Mouse (Mus musculus): Measurements from ENCODE around the gene Palm2. TPM values are rescaled to one million over a fixed set of nuclear protein-coding genes. Genes with fewer than 3 reads are reported as not detected.

The Palm2 gene
- total and polyA plus RNA-seq, 3 experiments, result not detected

DNA sequence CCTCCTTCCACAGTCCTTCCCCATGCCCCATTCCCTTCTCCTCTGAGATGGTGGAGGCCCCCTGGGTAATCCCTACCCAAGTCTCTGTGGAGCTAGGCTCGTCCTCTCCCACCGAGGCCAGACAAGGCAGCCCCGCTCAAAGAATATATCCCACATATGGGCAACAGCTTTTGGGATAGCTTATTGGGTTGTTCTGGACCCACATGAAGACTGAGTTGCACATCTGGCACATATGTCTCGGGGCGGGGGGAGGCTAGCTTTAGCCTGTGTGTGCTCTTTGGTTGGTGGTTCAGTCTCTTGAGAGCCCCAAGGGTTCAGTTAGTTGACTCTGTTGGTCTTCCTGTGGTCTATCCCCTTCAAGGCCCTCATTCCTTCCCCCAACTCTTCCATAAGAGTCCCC lies 192.9 kb downstream of the Palm2 start:
- Histone ChIP-seq H3K36me3 (ENCODE audit: control insufficient read depth in 1 of 2, insufficient read depth in 2 of 2, low read length in 2 of 2) (no peaks in the 10 kb centered on the region), H3K79me2 (ENCODE audit: control insufficient read depth, insufficient read depth, low read length, poor library complexity) (no peaks in the 10 kb centered on the region), H3K9ac (ENCODE audit: control insufficient read depth, low read depth, low read length, poor library complexity, severe bottlenecking) (no peak overlapping the region), H3K27me3 (ENCODE audit: control insufficient read depth in 1 of 2, insufficient read depth in 2 of 2, low read length in 2 of 2) (peaks cover 0 to 3% of the 10 kb centered on the region in 2 experiments; a peak in 2 of 4 replicates), H3K4me1 (ENCODE audit: control insufficient read depth in 1 of 2, insufficient read depth in 2 of 2, low read length in 2 of 2) (no peaks in the 10 kb centered on the region), H3K9me3 (replicated peaks; ENCODE audit: insufficient read depth, low read length) (no peaks in the 10 kb centered on the region), H3K27ac (ENCODE audit: control insufficient read depth, low read depth, low read length) (no peak overlapping the region), H3K4me3 (ENCODE audit: control insufficient read depth in 1 of 2, insufficient read depth in 1 of 2, low read depth in 2 of 2, low read length in 2 of 2) (no peak overlapping the region)
- DNase-seq (ENCODE audit: low read depth, low spot score), result no peak
- TF ChIP-seq MXI1 (IDR thresholded peaks at IDR 0.05; ENCODE audit: low read depth, low read length) (no peak), ZC3H11A (IDR thresholded peaks at IDR 0.05; ENCODE audit: low read depth, low read length) (no peak), ELF1 (IDR thresholded peaks at IDR 0.05; ENCODE audit: low read depth, low read length) (no peak), RAD21 (IDR thresholded peaks at IDR 0.05; ENCODE audit: low read depth, low read length) (no peak), POLR2A (IDR thresholded peaks at IDR 0.05; ENCODE audit: control insufficient read depth in 1 of 2, insufficient read depth in 1 of 2, low read depth in 1 of 2, low read length in 2 of 2, poor library complexity in 1 of 2) (no peak), JUND (IDR thresholded peaks at IDR 0.05; ENCODE audit: low read depth, low read length) (no peak), USF1 (IDR thresholded peaks at IDR 0.05; ENCODE audit: low read depth, low read length) (no peak), MAX (IDR thresholded peaks at IDR 0.05; ENCODE audit: low read length) (no peak), MYB (IDR thresholded peaks at IDR 0.05; ENCODE audit: low read depth, low read length) (no peak), CHD2 (IDR thresholded peaks at IDR 0.05; ENCODE audit: low read length) (no peak), HCFC1 (IDR thresholded peaks at IDR 0.05; ENCODE audit: low read depth, low read length) (no peak), KAT2A (conservative IDR thresholded peaks at IDR 0.05; ENCODE audit: low read depth, low read length) (no peak)

DNA sequence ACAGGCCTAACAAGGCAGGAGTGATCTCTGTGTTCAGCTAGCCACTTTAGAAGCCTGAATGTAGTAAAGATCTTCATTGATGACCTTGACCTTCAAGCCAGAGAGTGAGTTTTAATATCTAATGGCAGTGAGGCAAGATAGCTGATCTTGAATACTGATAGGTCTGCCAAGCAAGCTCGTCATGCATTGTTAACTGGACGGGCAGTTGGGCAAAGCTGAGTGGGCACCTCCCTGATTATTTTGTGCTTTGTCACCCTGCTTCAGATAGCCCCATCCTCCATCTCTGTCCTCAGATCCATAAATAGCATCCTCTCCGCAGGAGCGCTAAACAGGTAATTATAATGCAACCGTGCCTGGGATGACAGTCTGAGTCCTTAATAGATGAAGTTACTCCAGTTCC lies 198.3 kb downstream of the Palm2 start:
- H3K9me3 ChIP-seq (replicated peaks; ENCODE audit: insufficient read depth, low read length), result no peaks in the 10 kb centered on the region
- no peak overlapping the region for H3K9ac ChIP-seq (ENCODE audit: control insufficient read depth, low read depth, low read length, poor library complexity, severe bottlenecking)
- no peak for DNase-seq (ENCODE audit: low read depth, low spot score)

More for the DNA sequence above, 198.3 kb downstream of the Palm2 start:
- Histone ChIP-seq H3K79me2 (ENCODE audit: control insufficient read depth, insufficient read depth, low read length, poor library complexity) (no peaks in the 10 kb centered on the region), H3K36me3 (ENCODE audit: control insufficient read depth in 1 of 2, insufficient read depth in 2 of 2, low read length in 2 of 2) (no peaks in the 10 kb centered on the region), H3K4me3 (ENCODE audit: control insufficient read depth in 1 of 2, insufficient read depth in 1 of 2, low read depth in 2 of 2, low read length in 2 of 2) (no peak overlapping the region), H3K27me3 (ENCODE audit: control insufficient read depth in 1 of 2, insufficient read depth in 2 of 2, low read length in 2 of 2) (no peaks in the 10 kb centered on the region), H3K4me1 (ENCODE audit: control insufficient read depth in 1 of 2, insufficient read depth in 2 of 2, low read length in 2 of 2) (no peaks in the 10 kb centered on the region), H3K27ac (ENCODE audit: control insufficient read depth, low read depth, low read length) (no peak overlapping the region)
- TF ChIP-seq KAT2A (conservative IDR thresholded peaks at IDR 0.05; ENCODE audit: low read depth, low read length) (no peak), EP300 (IDR thresholded peaks at IDR 0.05; ENCODE audit: low read depth in 1 of 2, low read length in 2 of 2) (no peak), MXI1 (IDR thresholded peaks at IDR 0.05; ENCODE audit: low read depth, low read length) (no peak), ZKSCAN1 (IDR thresholded peaks at IDR 0.05; ENCODE audit: low read depth, low read length) (no peak), JUND (IDR thresholded peaks at IDR 0.05; ENCODE audit: low read depth, low read length) (no peak), MYC (IDR thresholded peaks at IDR 0.05; ENCODE audit: low read depth, low read length) (no peak), SMC3 (IDR thresholded peaks at IDR 0.05; ENCODE audit: low read depth, low read length) (no peak), MEF2A (IDR thresholded peaks at IDR 0.05; ENCODE audit: extremely low read depth, insufficient replicate concordance, low read depth, low read length, poor library complexity, severe bottlenecking) (no peak), POLR2AphosphoS2 (IDR thresholded peaks at IDR 0.05; ENCODE audit: low read length) (no peak), TCF12 (IDR thresholded peaks at IDR 0.05; ENCODE audit: low read depth, low read length) (no peak), MAFK (IDR thresholded peaks at IDR 0.05; ENCODE audit: borderline replicate concordance, low read depth, low read length) (no peak), CTCF (IDR thresholded peaks at IDR 0.05 in 2 of 3, conservative IDR thresholded peaks at IDR 0.05 in 1 of 3; ENCODE audit: control insufficient read depth in 1 of 3, insufficient read depth in 1 of 3, low read depth in 2 of 3, low read length in 3 of 3, poor library complexity in 1 of 3, severe bottlenecking in 1 of 3) (no peak), RAD21 (IDR thresholded peaks at IDR 0.05; ENCODE audit: low read depth, low read length) (no peak), E2F4 (IDR thresholded peaks at IDR 0.05; ENCODE audit: borderline replicate concordance, low read depth, low read length) (no peak), NELFE (IDR thresholded peaks at IDR 0.05; ENCODE audit: low read depth, low read length) (no peak), HCFC1 (IDR thresholded peaks at IDR 0.05; ENCODE audit: low read depth, low read length) (no peak), POLR2A (IDR thresholded peaks at IDR 0.05; ENCODE audit: control insufficient read depth in 1 of 2, insufficient read depth in 1 of 2, low read depth in 1 of 2, low read length in 2 of 2, poor library complexity in 1 of 2) (no peak)

All from MEL (cell line).